In genomic region chr13:58287822-58288221, GRCm38 (mm10) we compare ENCODE assay signal across 9 mouse cellular contexts. TPM values are rescaled to one million over a fixed set of nuclear protein-coding genes. Genes with fewer than 3 reads are reported as not detected.
DNase-seq lines count a peak whose midpoint lies in the region; ATAC-seq and TF ChIP-seq lines count a peak whose summit lies in the region.
"Had no signal": no experiment of that assay in that cellular context is flagged by ENCODE, and none has a peak within 500 bp of the region (broad histone marks: within the 10 kb centered on the region; RNA-seq: fewer than 3 reads in every experiment).

No protein-coding gene starts in this region.

- H3K9ac ChIP-seq in kidney, embryonic 15.5 days, result no peak overlapping the region
- no peak overlapping the region for H3K9ac ChIP-seq in liver, embryonic 11.5 days (ENCODE audit: low read depth, low read length)
- H3K9ac ChIP-seq: hindbrain, embryonic 15.5 days had no signal

- no peaks in the 10 kb centered on the region for H3K79me2 ChIP-seq in C2C12 (ENCODE audit: control insufficient read depth, insufficient read depth)

- H3K27ac ChIP-seq in kidney, embryonic 15.5 days, result no peak overlapping the region
- H3K27ac ChIP-seq in liver, embryonic 11.5 days (ENCODE audit: low read depth, low read length), result no peak overlapping the region
- H3K27ac ChIP-seq: hindbrain, embryonic 15.5 days had no signal

- 17% methylated on average over 13 of the region's 13 CpGs for WGBS in kidney, embryonic 15.5 days
- WGBS in liver, embryonic 11.5 days, result 15% methylated on average over 13 of the region's 13 CpGs

- no peak overlapping the region for H3ac ChIP-seq in C2C12 (ENCODE audit: control insufficient read depth, insufficient read length, low read depth)

- H3K36me3 ChIP-seq in C2C12 (ENCODE audit: control insufficient read depth, insufficient read depth), result no peaks in the 10 kb centered on the region
- no peaks in the 10 kb centered on the region for H3K36me3 ChIP-seq in kidney, embryonic 15.5 days
- no peaks in the 10 kb centered on the region for H3K36me3 ChIP-seq in liver, embryonic 11.5 days (ENCODE audit: control insufficient read depth, insufficient read depth, low read length)
- H3K36me3 ChIP-seq: hindbrain, embryonic 15.5 days had no signal

- H3K27me3 ChIP-seq in C2C12 (ENCODE audit: control insufficient read depth, insufficient read depth, insufficient read length), result no peaks in the 10 kb centered on the region
- no peaks in the 10 kb centered on the region for H3K27me3 ChIP-seq in kidney, embryonic 15.5 days
- no peaks in the 10 kb centered on the region for H3K27me3 ChIP-seq in liver, embryonic 11.5 days (replicated peaks; ENCODE audit: control insufficient read depth, insufficient read depth, low read length)
- H3K27me3 ChIP-seq: hindbrain, embryonic 15.5 days had no signal

- no peaks in the 10 kb centered on the region for H3K79me3 ChIP-seq in C2C12 (ENCODE audit: low read depth)

- peak; percentile 95 for ATAC-seq in granulocyte monocyte progenitor cell, adult 5-6 weeks (replicated peaks; ENCODE audit: poor library complexity, severe bottlenecking)
- 0 out of 2 replicates have a peak, but pooled peaks have one; percentile 49 for ATAC-seq in kidney, embryonic 15.5 days (replicated peaks; ENCODE audit: low FRiP score)
- no peak for ATAC-seq in liver, embryonic 11.5 days (replicated peaks; ENCODE audit: low FRiP score)

- H3K9me3 ChIP-seq in kidney, embryonic 15.5 days (replicated peaks), result no peaks in the 10 kb centered on the region
- no peaks in the 10 kb centered on the region for H3K9me3 ChIP-seq in liver, embryonic 11.5 days (ENCODE audit: control insufficient read depth, low read length)
- H3K9me3 ChIP-seq: hindbrain, embryonic 15.5 days had no signal

- DNase-seq in adrenal gland, adult 2 months, result peak; percentile 80
- DNase-seq in embryo, embryonic 10.5 days (ENCODE audit: low spot score), result peak; percentile 92
- DNase-seq in liver, embryonic 11.5 days (ENCODE audit: low spot score), result peak; percentile 70
- DNase-seq in ovary, postnatal 10 days (ENCODE audit: low spot score), result peak; percentile 69
- peak; percentile 27 to 30 for DNase-seq in thymus, adult 18-20 months

- no peak overlapping the region for H3K4me3 ChIP-seq in C2C12 (ENCODE audit: insufficient read depth, poor library complexity, severe bottlenecking)
- no peak overlapping the region for H3K4me3 ChIP-seq in kidney, embryonic 15.5 days (replicated peaks)
- H3K4me3 ChIP-seq in liver, embryonic 11.5 days (ENCODE audit: low read depth, low read length), result no peak overlapping the region
- H3K4me3 ChIP-seq: hindbrain, embryonic 15.5 days had no signal

- peak; percentile 85 for TF ChIP-seq CTCF in C2C12 (IDR thresholded peaks at IDR 0.05; ENCODE audit: control insufficient read depth, insufficient read depth, insufficient read length)

- peaks cover 6% of the 10 kb centered on the region; the same call in 1 of the 2 replicates for H3K4me1 ChIP-seq in kidney, embryonic 15.5 days
- H3K4me1 ChIP-seq in liver, embryonic 11.5 days (replicated peaks; ENCODE audit: control insufficient read depth, insufficient read depth, low read length), result no peaks in the 10 kb centered on the region
- H3K4me1 ChIP-seq: hindbrain, embryonic 15.5 days had no signal

- H3K4me2 ChIP-seq in kidney, embryonic 15.5 days, result no peak overlapping the region
- no peak overlapping the region for H3K4me2 ChIP-seq in liver, embryonic 11.5 days
- H3K4me2 ChIP-seq: hindbrain, embryonic 15.5 days had no signal

TF ChIP-seq in C2C12, 6 proteins besides CTCF, POLR2A, EP300 and RAD21:
- TF ChIP-seq MYOG (IDR thresholded peaks at IDR 0.05; ENCODE audit: control insufficient read depth, extremely low read depth, insufficient read length) (no peak), CEBPB (IDR thresholded peaks at IDR 0.05; ENCODE audit: low read depth) (no peak), FOSL1 (IDR thresholded peaks at IDR 0.05; ENCODE audit: insufficient read depth, low read length, poor library complexity, severe bottlenecking) (no peak), USF1 (IDR thresholded peaks at IDR 0.05; ENCODE audit: low read depth) (no peak), MYOD1 (IDR thresholded peaks at IDR 0.05; ENCODE audit: control insufficient read depth, insufficient read length, low read depth) (no peak), MAX (IDR thresholded peaks at IDR 0.05) (no peak)

RNA-seq across cellular contexts. Expression of gene Gkap1, which starts 12.3 kb away (rescaled TPM):
- 12.2 TPM for polyA plus RNA-seq in C2C12 (2012; fragmentation: generic; extraction: Trizol)
- 10 to 100 TPM; 48.1 to 53.5 TPM for total RNA-seq in adrenal gland, adult 2 months (2021)
- 12.1 and 20.3 TPM in 2 replicates for polyA plus RNA-seq in adrenal gland, adult 2 months (2012; rRNA removed)
- total RNA-seq in granulocyte monocyte progenitor cell, adult 5-6 weeks (2014; fragmentation: Nextera tagmentation), result 7.6 and 10.8 TPM in 2 replicates
- 16.4 and 17.8 TPM in 2 replicates for total RNA-seq in granulocyte monocyte progenitor cell, adult 5-6 weeks (2017)
- polyA plus RNA-seq in kidney, embryonic 15.5 days (2015; fragmentation: Nextera tagmentation; extraction: Ambion mirVana), result 28.3 and 29.9 TPM in 2 replicates
- 12.8 and 14.3 TPM in 2 replicates for polyA plus RNA-seq in liver, embryonic 11.5 days (2014; fragmentation: Nextera tagmentation; extraction: Ambion mirVana)

Comparison
In these comparisons a context has a peak if more than half of its experiments do, and no peak if none do; other contexts are left out.
1. DNase-seq: peak in every context shown above with its lines; median percentile 92 in embryo, embryonic 10.5 days; 80 in adrenal gland, adult 2 months; 70 in liver, embryonic 11.5 days; 69 in ovary, postnatal 10 days; 28 in thymus, adult 18-20 months.